Mouse (Mus musculus) embryonic facial prominence, embryonic 12.5 days (tissue): ENCODE results near the gene Cxcl12. TPM values are rescaled to one million over a fixed set of nuclear protein-coding genes. Genes with fewer than 3 reads are reported as not detected.

Experiments used
- ATAC-seq: fragments of 200-750 bp; cut with Nextera tagmentation; 2 replicates; pipeline ENCODE4 v1.8.0; 2017; ENCODE audit not compliant: insufficient number of reproducible peaks, insufficient read depth, low FRiP score, low TSS enrichment
- H3K27ac ChIP-seq: fragments of 300-500 bp; sonication (generic); 2 replicates; pipeline ENCODE4 v1.5.1; 2016; ENCODE audit warnings: mild to moderate bottlenecking
- H3K27me3 ChIP-seq: fragments of 300-500 bp; sonication (generic); 2 replicates; pipeline ENCODE4 v1.6.1; 2016; ENCODE audit warnings: mild to moderate bottlenecking, moderate library complexity
- H3K36me3 ChIP-seq: fragments of 300-500 bp; sonication (generic); 2 replicates; pipeline ENCODE4 v1.6.1; 2016; ENCODE audit warnings: mild to moderate bottlenecking
- H3K4me1 ChIP-seq: fragments of 300-500 bp; sonication (generic); 2 replicates; pipeline ENCODE4 v1.6.1; 2016
- H3K4me2 ChIP-seq: fragments of 300-500 bp; sonication (generic); replicated peaks from 2 replicates; pipeline ENCODE4 v1.6.1; 2016; ENCODE audit warnings: mild to moderate bottlenecking, moderate library complexity
- H3K4me3 ChIP-seq: fragments of 300-500 bp; sonication (generic); 2 replicates; pipeline ENCODE4 v1.5.1; 2016; ENCODE audit warnings: mild to moderate bottlenecking
- H3K9ac ChIP-seq: fragments of 300-500 bp; sonication (generic); 2 replicates; pipeline ENCODE4 v1.6.1; 2016; ENCODE audit warnings: mild to moderate bottlenecking, moderate library complexity
- H3K9me3 ChIP-seq: fragments of 300-500 bp; sonication (generic); 2 replicates; pipeline ENCODE4 v1.6.1; 2016; ENCODE audit warnings: mild to moderate bottlenecking, moderate library complexity
- WGBS: fragments of 180-500 bp; shearing (Covaris S2); methylation state at CpG from one replicate; pipeline ENCODE4 v1.1.7; 2016; 5-methylcytosine and 5-hydroxymethylcytosine counted together
- polyA plus RNA-seq: library from polyadenylated mRNA; unstranded; fragments of >200 nt; fragmentation: Nextera tagmentation; extraction: Ambion mirVana; gene quantifications from 2 replicates; pipeline ENCODE4 v1.2.1, GENCODE M21; 2016

Gene Cxcl12
- polyA plus RNA-seq, 1 experiment from 2014 or later, result 207 TPM

DNA sequence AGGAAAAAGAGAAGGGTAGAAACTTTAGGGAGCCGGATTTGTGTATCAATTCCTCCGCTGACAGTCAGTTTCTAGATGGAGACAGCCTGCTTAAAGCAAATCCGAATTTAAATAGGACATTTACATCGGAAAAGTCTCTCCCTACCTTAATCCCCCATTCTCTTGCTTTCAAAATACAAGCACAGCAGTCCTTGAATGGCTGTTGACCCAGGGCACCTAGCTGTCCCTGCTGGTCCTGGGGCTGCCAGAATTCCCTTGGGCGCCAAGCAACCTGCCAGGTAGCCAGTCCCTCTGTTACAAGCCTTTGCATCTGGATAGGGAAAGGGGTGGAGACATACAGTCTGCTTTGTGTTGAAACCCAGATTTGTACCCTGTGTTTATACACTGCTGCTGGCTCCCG is 12.0 kb downstream of the Cxcl12 start:
- Histone ChIP-seq H3K27ac (no peak overlapping the region), H3K4me2 (no peak overlapping the region), H3K27me3 (0 out of 2 replicates have a peak, but pooled peaks cover 6% of the 10 kb centered on the region), H3K4me3 (no peak overlapping the region), H3K9ac (no peak overlapping the region), H3K36me3 (peaks cover 42% of the 10 kb centered on the region), H3K9me3 (no peaks in the 10 kb centered on the region), H3K4me1 (0 out of 2 replicates have a peak, but pooled peaks cover 4% of the 10 kb centered on the region)
- WGBS, result 33% methylated on average over 6 of the region's 6 CpGs
- ATAC-seq, result no peak

DNA sequence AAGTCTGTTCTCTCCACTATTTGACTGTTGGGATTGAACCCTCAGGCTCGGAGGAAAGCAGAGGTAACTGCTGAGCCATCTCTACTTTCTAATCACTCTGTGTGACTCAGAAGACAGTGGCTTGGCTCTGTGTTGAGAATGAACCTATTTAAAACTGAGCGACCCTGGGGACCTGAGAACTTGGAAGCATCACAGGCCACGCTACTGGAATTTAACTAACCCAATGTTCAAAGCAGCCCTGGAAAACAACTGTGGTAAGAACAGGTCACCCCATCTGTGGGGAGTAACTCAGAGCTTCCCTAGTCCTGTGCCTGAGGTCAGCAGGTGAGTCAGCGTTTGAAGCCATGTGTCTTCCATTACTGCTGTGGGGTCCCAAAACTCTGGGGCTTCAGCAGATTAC is 17.0 kb downstream of the Cxcl12 start:
- no peaks in the 10 kb centered on the region for H3K27me3 ChIP-seq
- no peak overlapping the region for H3K27ac ChIP-seq
- 0 out of 2 replicates have a peak, but pooled peaks cover 3% of the 10 kb centered on the region for H3K36me3 ChIP-seq
- H3K4me3 ChIP-seq, result no peak overlapping the region
- ATAC-seq, result no peak
- no peaks in the 10 kb centered on the region for H3K9me3 ChIP-seq
- WGBS, result 66% methylated on average over 4 of the region's 4 CpGs
- H3K9ac ChIP-seq, result no peak overlapping the region
- H3K4me2 ChIP-seq, result no peak overlapping the region
- no peaks in the 10 kb centered on the region for H3K4me1 ChIP-seq

DNA sequence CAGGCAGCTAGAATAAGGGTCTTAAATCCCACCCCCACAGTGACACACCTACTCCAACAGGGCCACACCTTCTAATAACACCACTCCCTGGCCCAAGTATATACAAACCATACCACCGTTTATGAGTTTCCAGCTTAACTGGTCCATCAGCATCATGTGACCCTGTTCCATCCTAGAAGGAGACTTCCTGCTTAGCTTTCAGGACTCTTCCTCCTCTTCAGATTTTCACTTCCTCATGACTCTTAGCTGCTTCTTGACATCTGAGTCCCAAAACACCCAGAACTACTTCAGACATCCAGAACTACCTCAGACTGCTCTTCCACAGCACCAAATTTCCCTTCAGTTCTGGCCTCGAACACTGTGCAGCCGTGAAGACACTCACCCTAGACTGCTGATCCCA is 22.1 kb downstream of the Cxcl12 start:
- no peaks in the 10 kb centered on the region for H3K4me1 ChIP-seq
- H3K27ac ChIP-seq, result no peak overlapping the region
- no peak for ATAC-seq
- WGBS, result 93% methylated on average over 3 of the region's 3 CpGs
- H3K9ac ChIP-seq, result no peak overlapping the region
- H3K36me3 ChIP-seq, result no peaks in the 10 kb centered on the region
- H3K27me3 ChIP-seq, result no peaks in the 10 kb centered on the region
- H3K4me3 ChIP-seq, result no peak overlapping the region
- H3K4me2 ChIP-seq, result no peak overlapping the region
- no peaks in the 10 kb centered on the region for H3K9me3 ChIP-seq

DNA sequence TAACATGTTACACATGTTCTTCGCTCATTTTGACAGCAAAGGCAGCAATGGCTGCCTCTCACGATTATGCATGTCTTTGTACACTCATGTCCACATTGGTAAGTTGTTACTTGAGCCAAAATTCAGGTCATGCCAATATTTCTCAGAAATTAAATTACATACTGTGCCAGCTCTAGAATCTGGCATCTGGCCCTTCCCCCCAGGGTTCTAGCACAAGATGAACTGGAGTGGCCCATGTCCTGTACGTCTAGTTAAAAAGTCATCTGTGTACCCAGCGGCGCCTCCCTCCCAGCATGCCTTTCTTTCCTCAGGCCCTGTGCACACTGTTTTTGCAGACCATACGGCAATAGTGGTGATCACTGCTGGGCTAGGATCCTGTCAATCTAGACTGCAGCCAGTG is 23.4 kb downstream of the Cxcl12 start:
- H3K9me3 ChIP-seq, result no peaks in the 10 kb centered on the region
- no peaks in the 10 kb centered on the region for H3K27me3 ChIP-seq
- WGBS, result 83% methylated on average over 6 of the region's 6 CpGs
- H3K4me1 ChIP-seq, result no peaks in the 10 kb centered on the region
- H3K4me2 ChIP-seq, result no peak overlapping the region
- H3K36me3 ChIP-seq, result no peaks in the 10 kb centered on the region
- H3K4me3 ChIP-seq, result no peak overlapping the region
- H3K27ac ChIP-seq, result no peak overlapping the region
- no peak overlapping the region for H3K9ac ChIP-seq
- ATAC-seq, result no peak

DNA sequence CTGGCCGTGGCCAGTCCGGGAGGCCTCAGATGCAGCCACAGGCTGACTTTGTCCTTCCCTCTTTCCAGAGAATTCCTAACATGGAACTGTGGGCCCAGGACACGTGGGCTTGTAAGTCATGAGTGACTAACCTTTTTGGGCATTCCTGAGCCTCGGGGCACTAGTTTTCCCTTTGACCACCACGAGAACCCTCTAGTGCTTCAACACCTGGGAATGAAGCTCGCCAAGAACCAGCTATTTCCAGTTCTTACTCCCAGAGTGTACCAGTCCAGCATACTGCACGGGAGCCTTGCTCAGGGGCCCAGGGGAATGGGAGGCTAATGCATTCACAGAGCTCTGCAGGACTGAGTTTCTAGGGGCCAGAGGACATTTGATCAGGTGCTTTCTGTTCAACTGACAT is 24.3 kb downstream of the Cxcl12 start:
- no peak for ATAC-seq
- Histone ChIP-seq H3K4me2 (no peak overlapping the region), H3K9me3 (no peaks in the 10 kb centered on the region), H3K9ac (no peak overlapping the region), H3K36me3 (no peaks in the 10 kb centered on the region), H3K4me1 (no peaks in the 10 kb centered on the region), H3K4me3 (no peak overlapping the region), H3K27me3 (no peaks in the 10 kb centered on the region), H3K27ac (no peak overlapping the region)
- WGBS, result 80% methylated on average over 7 of the region's 7 CpGs

DNA sequence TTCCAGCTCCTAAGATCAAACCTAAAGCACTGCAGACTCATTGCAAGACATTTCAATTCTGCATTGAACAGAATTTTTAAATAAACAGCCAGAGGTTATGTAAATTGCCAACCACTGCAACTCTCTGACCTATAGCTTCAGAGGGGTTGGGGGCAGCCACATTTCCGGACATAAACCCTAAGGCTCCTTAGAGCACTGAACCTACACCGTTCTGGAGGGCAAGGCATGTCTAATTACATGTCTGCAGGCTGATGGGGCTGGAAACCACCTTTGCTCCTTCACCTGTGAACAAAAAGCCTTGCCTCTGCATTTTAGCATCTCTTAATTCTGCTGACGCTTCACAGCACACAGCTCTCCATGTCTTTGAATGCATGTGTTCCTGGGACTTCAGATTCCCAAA is 26.9 kb downstream of the Cxcl12 start:
- Histone ChIP-seq H3K4me3 (no peak overlapping the region), H3K9ac (no peak overlapping the region), H3K27me3 (no peaks in the 10 kb centered on the region), H3K27ac (no peak overlapping the region), H3K4me1 (no peaks in the 10 kb centered on the region), H3K4me2 (no peak overlapping the region), H3K36me3 (no peaks in the 10 kb centered on the region), H3K9me3 (no peaks in the 10 kb centered on the region)
- no peak for ATAC-seq
- 52% methylated on average over 3 of the region's 3 CpGs for WGBS

DNA sequence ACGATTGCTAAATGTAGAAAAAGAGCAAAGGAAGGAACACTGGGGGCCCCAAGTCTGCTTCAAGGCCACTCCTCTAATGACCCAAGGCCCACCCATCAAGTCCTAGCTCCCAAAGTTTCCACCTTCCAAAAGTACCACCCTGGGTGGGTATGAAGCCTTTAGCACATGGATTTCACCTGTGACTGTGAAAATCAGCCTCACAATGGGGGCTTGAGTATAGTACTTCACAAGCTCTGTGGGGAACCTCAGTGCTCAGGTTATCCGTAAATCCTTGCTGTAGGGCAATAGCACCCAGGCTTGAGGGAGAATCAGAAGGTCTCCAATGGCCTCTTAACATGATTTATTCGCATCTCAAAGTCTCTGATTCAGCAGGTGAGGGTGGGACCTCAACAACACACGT is 30.5 kb downstream of the Cxcl12 start:
- ATAC-seq, result no peak
- no peaks in the 10 kb centered on the region for H3K36me3 ChIP-seq
- H3K27ac ChIP-seq, result no peak overlapping the region

DNA sequence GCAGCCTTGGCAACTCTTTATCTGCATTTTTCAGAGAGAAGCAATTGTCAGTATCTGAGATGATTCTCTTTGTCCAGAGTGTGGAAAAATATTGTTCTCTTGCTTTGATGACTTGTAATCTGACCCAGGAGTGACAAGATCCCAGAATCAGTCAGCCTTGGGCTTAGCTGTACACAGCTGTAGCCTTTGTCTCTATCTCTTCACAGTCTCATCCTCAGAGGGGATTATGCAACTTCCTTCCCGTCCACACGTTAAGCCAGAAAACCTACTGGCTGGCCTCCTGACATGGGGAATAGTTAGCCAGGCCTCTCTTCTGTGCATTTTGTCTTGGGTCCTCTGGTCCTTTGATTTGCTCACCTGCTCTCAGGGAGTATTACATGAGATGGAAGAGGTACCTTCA is 31.4 kb downstream of the Cxcl12 start:
- no peak overlapping the region for H3K9ac ChIP-seq
- H3K4me3 ChIP-seq, result no peak overlapping the region
- H3K4me2 ChIP-seq, result no peak overlapping the region
- 24% methylated on average over 2 of the region's 2 CpGs for WGBS
- no peaks in the 10 kb centered on the region for H3K27me3 ChIP-seq
- ATAC-seq, result no peak
- H3K9me3 ChIP-seq, result no peaks in the 10 kb centered on the region
- no peak overlapping the region for H3K27ac ChIP-seq
- no peaks in the 10 kb centered on the region for H3K36me3 ChIP-seq
- H3K4me1 ChIP-seq, result peaks cover 3% of the 10 kb centered on the region; the same call in 1 of the 2 replicates

More for the DNA sequence above, 30.5 kb downstream of the Cxcl12 start:
- 79% methylated on average over 4 of the region's 4 CpGs for WGBS
- H3K9ac ChIP-seq, result no peak overlapping the region
- no peak overlapping the region for H3K4me2 ChIP-seq
- H3K4me3 ChIP-seq, result no peak overlapping the region
- H3K4me1 ChIP-seq, result peaks cover 3% of the 10 kb centered on the region; the same call in 1 of the 2 replicates
- no peaks in the 10 kb centered on the region for H3K27me3 ChIP-seq
- no peaks in the 10 kb centered on the region for H3K9me3 ChIP-seq

DNA sequence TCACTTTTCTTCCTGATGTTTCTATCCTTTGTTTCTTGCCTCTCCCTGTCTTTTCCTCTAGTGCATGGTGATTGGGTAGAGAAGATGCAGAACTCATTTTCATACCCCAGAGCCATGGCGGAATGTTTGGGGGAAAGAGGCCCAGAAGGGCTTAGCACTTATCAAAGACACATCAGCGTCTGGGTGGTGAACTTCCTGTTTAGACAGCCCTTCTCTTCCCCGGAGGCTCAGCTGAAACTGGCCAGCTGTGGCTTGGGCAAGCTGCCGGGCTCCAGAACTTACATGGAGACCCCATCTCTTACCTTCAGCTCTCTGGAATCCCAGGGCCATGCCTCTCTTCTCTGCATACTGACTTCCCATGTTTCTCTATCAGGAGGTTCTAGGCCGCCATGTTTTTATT is 32.6 kb downstream of the Cxcl12 start:
- H3K9ac ChIP-seq, result no peak overlapping the region
- peaks cover 3% of the 10 kb centered on the region; the same call in 1 of the 2 replicates for H3K4me1 ChIP-seq
- H3K27me3 ChIP-seq, result no peaks in the 10 kb centered on the region
- ATAC-seq, result no peak
- H3K9me3 ChIP-seq, result no peaks in the 10 kb centered on the region
- H3K36me3 ChIP-seq, result no peaks in the 10 kb centered on the region
- H3K27ac ChIP-seq, result no peak overlapping the region
- WGBS, result 42% methylated on average over 5 of the region's 5 CpGs
- H3K4me2 ChIP-seq, result no peak overlapping the region
- H3K4me3 ChIP-seq, result no peak overlapping the region

DNA sequence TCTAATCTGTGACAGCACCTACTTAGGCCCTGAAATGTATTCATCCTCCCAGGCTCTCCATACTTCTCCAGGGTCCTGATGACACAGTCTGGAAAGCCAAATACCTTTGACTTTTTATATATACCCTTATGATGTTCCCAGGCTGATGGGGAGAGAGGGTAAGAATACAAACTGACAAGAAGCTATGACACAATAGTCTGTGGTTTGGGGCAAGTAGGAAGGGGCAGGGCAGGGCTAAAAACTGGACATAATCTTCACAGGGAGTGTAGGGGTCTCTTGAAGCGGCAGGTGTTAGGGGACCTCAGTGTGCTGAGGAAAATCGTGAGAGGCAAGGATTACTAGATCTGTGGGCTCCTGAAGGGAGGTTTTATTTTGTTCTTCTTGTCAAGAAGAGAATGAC is 33.1 kb downstream of the Cxcl12 start:
- H3K9me3 ChIP-seq, result no peaks in the 10 kb centered on the region
- no peak overlapping the region for H3K4me2 ChIP-seq
- H3K27me3 ChIP-seq, result no peaks in the 10 kb centered on the region
- H3K36me3 ChIP-seq, result no peaks in the 10 kb centered on the region
- WGBS, result 87% methylated on average over 2 of the region's 2 CpGs
- no peak overlapping the region for H3K27ac ChIP-seq
- no peak for ATAC-seq
- no peak overlapping the region for H3K9ac ChIP-seq
- peaks cover 3% of the 10 kb centered on the region; the same call in 1 of the 2 replicates for H3K4me1 ChIP-seq
- H3K4me3 ChIP-seq, result no peak overlapping the region

DNA sequence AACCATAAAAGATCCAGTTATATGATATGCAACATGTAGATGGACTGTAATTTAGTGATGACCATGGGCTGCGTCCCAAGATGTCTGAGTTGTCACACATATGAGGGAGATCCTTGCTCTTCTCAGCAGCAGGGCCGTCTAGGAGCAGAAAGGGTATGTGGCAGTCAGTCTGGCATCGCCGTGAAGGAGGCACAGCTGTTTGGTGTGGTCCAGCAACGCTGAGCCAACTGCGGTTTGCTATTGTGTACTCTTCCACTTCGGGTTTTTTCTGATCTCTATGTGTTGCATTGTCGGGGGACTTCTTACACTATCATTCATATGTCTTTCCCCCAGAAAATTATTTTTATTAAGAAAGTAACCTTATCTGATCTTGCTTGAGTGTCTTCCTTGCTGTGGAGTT is 33.5 kb downstream of the Cxcl12 start:
- Histone ChIP-seq H3K9me3 (no peaks in the 10 kb centered on the region), H3K4me1 (peaks cover 3% of the 10 kb centered on the region; the same call in 1 of the 2 replicates), H3K27me3 (no peaks in the 10 kb centered on the region), H3K27ac (no peak overlapping the region), H3K4me3 (no peak overlapping the region), H3K4me2 (no peak overlapping the region), H3K9ac (no peak overlapping the region), H3K36me3 (no peaks in the 10 kb centered on the region)
- 87% methylated on average over 8 of the region's 8 CpGs for WGBS
- no peak for ATAC-seq

DNA sequence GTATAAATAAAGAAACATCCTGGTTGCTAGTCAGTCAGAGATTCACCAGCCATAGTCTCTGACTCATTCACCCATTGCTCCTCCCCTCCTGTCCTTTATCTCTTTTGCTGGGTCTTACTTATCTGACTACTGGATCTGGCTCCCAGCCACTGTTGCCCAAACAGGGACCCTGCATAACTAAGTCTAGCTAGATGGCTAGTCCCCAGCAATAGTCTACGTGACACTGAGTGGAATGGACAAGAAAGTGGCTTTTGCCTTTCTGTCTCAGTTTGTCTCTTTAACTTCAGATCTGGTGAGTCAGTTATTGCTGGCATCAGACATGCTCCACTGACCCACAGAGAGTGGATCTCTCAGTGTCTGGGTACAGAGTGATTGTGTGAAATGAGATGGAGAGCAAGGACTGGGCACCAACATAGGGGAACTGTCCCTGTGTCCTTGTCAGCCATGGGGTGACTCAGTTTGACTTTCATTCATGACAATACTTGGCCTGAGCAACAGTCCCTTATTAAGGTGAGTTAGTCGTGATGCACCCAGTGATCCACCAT is 34.6 kb downstream of the Cxcl12 start:
- Histone ChIP-seq H3K4me2 (no peak overlapping the region), H3K4me3 (no peak overlapping the region), H3K9ac (no peak overlapping the region), H3K27ac (no peak overlapping the region), H3K4me1 (peaks cover 3% of the 10 kb centered on the region; the same call in 1 of the 2 replicates), H3K36me3 (no peaks in the 10 kb centered on the region), H3K27me3 (no peaks in the 10 kb centered on the region), H3K9me3 (no peaks in the 10 kb centered on the region)
- WGBS, result 68% methylated on average over 2 of the region's 2 CpGs
- no peak for ATAC-seq
